Mouse (Mus musculus): ENCODE data around the gene Pyroxd2.

DNA sequence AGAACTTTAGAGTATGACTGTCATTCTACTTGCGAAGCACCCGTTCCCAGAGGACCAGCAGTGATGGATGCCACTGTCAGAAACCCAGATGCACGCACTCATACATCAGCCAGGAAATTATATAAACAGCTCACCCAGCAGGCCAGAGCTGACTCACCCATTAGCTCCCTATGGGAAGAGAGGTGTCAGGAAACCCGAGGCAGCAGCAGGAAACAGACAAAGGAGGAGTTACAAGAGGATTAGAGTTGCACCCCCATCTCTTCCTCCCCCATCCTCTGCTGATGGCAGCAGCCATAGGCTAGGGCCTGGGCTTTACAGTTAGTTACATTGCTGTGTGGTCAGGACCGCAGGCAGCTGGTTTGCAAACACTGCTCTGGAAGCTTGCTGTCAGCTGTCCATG, 35.7 kb upstream of the Pyroxd2 start:
- no peak for TF ChIP-seq POLR2A (IDR thresholded peaks at IDR 0.05; ENCODE audit: borderline replicate concordance, control insufficient read depth, low read depth, low read length)
- no peak for TF ChIP-seq CTCF (IDR thresholded peaks at IDR 0.05; ENCODE audit: control insufficient read depth, insufficient read depth, low read length)

All from bone marrow, adult 2 months (tissue).